Mouse (Mus musculus) kidney, adult 2 months (tissue): Measurements from ENCODE around the gene Hfe2. TPM values are rescaled to one million over a fixed set of nuclear protein-coding genes. Genes with fewer than 3 reads are reported as not detected.

Experiments
- DNase-seq: peaks from one replicate; pipeline ENCODE4 v3.0.0; 2021
- H3K27ac ChIP-seq: fragments of 200-500 bp; 2 replicates; pipeline ENCODE4 v1.5.1; 2012; ENCODE audit warnings: low read depth, low read length, control low read depth, inconsistent platforms; ENCODE audit not compliant: insufficient read depth
- H3K27me3 ChIP-seq: fragments of 200-500 bp; replicated peaks from 2 replicates; pipeline ENCODE4 v1.6.1; 2012; ENCODE audit warnings: mild to moderate bottlenecking, moderate library complexity, low read length, inconsistent platforms; ENCODE audit not compliant: control insufficient read depth, insufficient read depth
- H3K36me3 ChIP-seq: fragments of 200-500 bp; 2 replicates; pipeline ENCODE4 v1.6.1; 2012; ENCODE audit warnings: mild to moderate bottlenecking, moderate library complexity, low read length, inconsistent platforms; ENCODE audit not compliant: control insufficient read depth, insufficient read depth
- H3K4me1 ChIP-seq: fragments of 200-500 bp; 2 replicates; pipeline ENCODE4 v1.6.1; 2011; ENCODE audit warnings: low read length; ENCODE audit not compliant: control insufficient read depth, insufficient read depth
- H3K4me3 ChIP-seq: fragments of 200-500 bp; 2 replicates; pipeline ENCODE4 v1.5.1; 2011; ENCODE audit warnings: mild to moderate bottlenecking, low read depth, low read length, control low read depth; ENCODE audit not compliant: insufficient read depth
- CTCF ChIP-seq: fragments of 200-500 bp; conservative IDR thresholded peaks from 2 replicates; pipeline ENCODE4 v1.5.1; 2011; ENCODE audit warnings: low read depth, mild to moderate bottlenecking, control low read depth, low read length, moderate library complexity, mixed read lengths; ENCODE audit not compliant: insufficient read depth, insufficient read length
- POLR2A ChIP-seq: fragments of 200-500 bp; IDR thresholded peaks from one replicate; pipeline ENCODE4 v1.6.1; 2011; ENCODE audit warnings: low read depth, low read length, control low read depth
- WGBS: fragments of 180-500 bp; shearing (Covaris S2); methylation state at CpG from one replicate; pipeline ENCODE4 v1.1.7; 2018; 5-methylcytosine and 5-hydroxymethylcytosine counted together
- polyA plus RNA-seq: library from polyadenylated mRNA; depleted of rRNA; stranded (reverse); fragments of >200 nt; gene quantifications from 2 replicates; pipeline ENCODE4 v1.2.3, GENCODE M21; 2012; rRNA removed

Hfe2 gene
- polyA plus RNA-seq, 1 experiment: 3.9 TPM

GRCm38 (mm10) chr3:96571896-96572698 is 47.1 kb downstream of the Hfe2 start:
- DNase-seq: peak; percentile 80
- WGBS: 51% methylated on average over 16 of the region's 16 CpGs
- TF ChIP-seq POLR2A: no peak
- TF ChIP-seq CTCF: no peak
- H3K36me3 ChIP-seq: no peaks in the 10 kb centered on the region
- peaks cover 56% of the 10 kb centered on the region for H3K4me1 ChIP-seq
- H3K27me3 ChIP-seq: no peaks in the 10 kb centered on the region
- H3K27ac ChIP-seq: peak overlapping the region; percentile 93
- H3K4me3 ChIP-seq: no peak overlapping the region

GRCm38 (mm10) chr3:96573611-96574511 is 48.9 kb downstream of the Hfe2 start:
- DNase-seq: peak; percentile 78
- peaks cover 61% of the 10 kb centered on the region for H3K4me1 ChIP-seq
- TF ChIP-seq CTCF (no peak), POLR2A (no peak)
- no peak overlapping the region for H3K4me3 ChIP-seq
- H3K36me3 ChIP-seq: no peaks in the 10 kb centered on the region
- WGBS: 47% methylated on average over 19 of the region's 19 CpGs
- peak overlapping the region; percentile 96 for H3K27ac ChIP-seq
- no peaks in the 10 kb centered on the region for H3K27me3 ChIP-seq

- TF ChIP-seq POLR2A (no peak), CTCF (no peak)
- 45% methylated on average over 8 of the region's 8 CpGs for WGBS
- DNase-seq: peak; percentile 95
- Histone ChIP-seq H3K27me3 (no peaks in the 10 kb centered on the region), H3K4me3 (no peak overlapping the region), H3K36me3 (no peaks in the 10 kb centered on the region), H3K27ac (peak overlapping the region; percentile 100), H3K4me1 (peaks cover 61% of the 10 kb centered on the region)
Measured at GRCm38 (mm10) chr3:96575272-96575984, 50.5 kb downstream of the Hfe2 start.

GRCm38 (mm10) chr3:96576005-96576658 is 51.2 kb downstream of the Hfe2 start:
- DNase-seq: peak; percentile 96

GRCm38 (mm10) chr3:96576690-96577541 is 51.9 kb downstream of the Hfe2 start, which contains the start of gene Gm16253:
Gene Gm16253 (plus strand): TSS chr3:96576984.
- WGBS: 11% methylated on average over 17 of the region's 17 CpGs
- Histone ChIP-seq H3K27ac (peak within 1 kb of the TSS; percentile 100), H3K4me3 (peak within 1 kb of the TSS; percentile 29; the same call in 1 of the 2 replicates), H3K36me3 (no peaks in the 10 kb centered on the region), H3K4me1 (peaks cover 48% of the 10 kb centered on the region), H3K27me3 (no peaks in the 10 kb centered on the region)
- DNase-seq: peak; percentile 96
- no peak for TF ChIP-seq CTCF
- TF ChIP-seq POLR2A: no peak

More at GRCm38 (mm10) chr3:96576005-96576658, 51.2 kb downstream of the Hfe2 start:
- Histone ChIP-seq H3K36me3 (no peaks in the 10 kb centered on the region), H3K4me1 (peaks cover 56% of the 10 kb centered on the region), H3K27me3 (no peaks in the 10 kb centered on the region), H3K4me3 (peak overlapping the region; percentile 29; the same call in 1 of the 2 replicates), H3K27ac (peak overlapping the region; percentile 100)
- TF ChIP-seq CTCF: no peak
- TF ChIP-seq POLR2A: no peak
- 15% methylated on average over 14 of the region's 14 CpGs for WGBS

GRCm38 (mm10) chr3:96577566-96577965 is 52.6 kb downstream of the Hfe2 start:
- no peak overlapping the region for H3K4me3 ChIP-seq
- H3K36me3 ChIP-seq: no peaks in the 10 kb centered on the region
- TF ChIP-seq CTCF: no peak
- 43% methylated on average over 4 of the region's 4 CpGs for WGBS
- DNase-seq: peak; percentile 43
- no peaks in the 10 kb centered on the region for H3K27me3 ChIP-seq
- peak overlapping the region; percentile 100 for H3K27ac ChIP-seq
- peaks cover 44% of the 10 kb centered on the region for H3K4me1 ChIP-seq

Other genes starting within 250 kb of the Hfe2 start
- gene Fcgr1, start 231.2 kb upstream of the Hfe2 start, polyA plus RNA-seq: 1.3 TPM in 2 replicates
- gene BC107364, start 72.9 kb upstream of the Hfe2 start, polyA plus RNA-seq: 0.08 and 0.14 TPM in 2 replicates
- 514 and 518 TPM in 2 replicates for gene Txnip, start 32.8 kb downstream of the Hfe2 start, polyA plus RNA-seq
- 0.20 TPM in 1 of 2 replicates, not detected in the other for gene Gm16253, start 51.8 kb downstream of the Hfe2 start, polyA plus RNA-seq
- gene Polr3gl, start 69.0 kb downstream of the Hfe2 start, polyA plus RNA-seq: 14.5 and 15.3 TPM in 2 replicates
- 0.23 and 0.38 TPM in 2 replicates for gene Ankrd34a, start 71.5 kb downstream of the Hfe2 start, polyA plus RNA-seq
- gene Lix1l, start 76.0 kb downstream of the Hfe2 start, polyA plus RNA-seq: 7.7 and 9.6 TPM in 2 replicates
- gene Rbm8a, start 104.8 kb downstream of the Hfe2 start, polyA plus RNA-seq: 7.8 and 16.1 TPM in 2 replicates
- gene Pex11b, start 110.2 kb downstream of the Hfe2 start, polyA plus RNA-seq: 57.6 and 57.7 TPM in 2 replicates
- 0.07 TPM in 1 of 2 replicates, not detected in the other for gene Gm42957, start 110.3 kb downstream of the Hfe2 start, polyA plus RNA-seq
- 1.2 and 1.6 TPM in 2 replicates for gene Itga10, start 120.4 kb downstream of the Hfe2 start, polyA plus RNA-seq
- gene Ankrd35, start 145.0 kb downstream of the Hfe2 start, polyA plus RNA-seq: 0.38 and 0.45 TPM in 2 replicates
- 21.0 and 23.2 TPM in 2 replicates for gene Pias3, start 171.2 kb downstream of the Hfe2 start, polyA plus RNA-seq
- 2.0 and 3.6 TPM in 2 replicates for gene Nudt17, start 183.4 kb downstream of the Hfe2 start, polyA plus RNA-seq
- 32.2 and 34.6 TPM in 2 replicates for gene Polr3c, start 202.5 kb downstream of the Hfe2 start, polyA plus RNA-seq
- 20.7 and 23.5 TPM in 2 replicates for gene Rnf115, start 202.5 kb downstream of the Hfe2 start, polyA plus RNA-seq